Mouse (Mus musculus) forebrain, embryonic 12.5 days (tissue): Measurements from ENCODE around the gene Cer1. TPM values are rescaled to one million over a fixed set of nuclear protein-coding genes. Genes with fewer than 3 reads are reported as not detected.

Experiments
- ATAC-seq: fragments of 200-750 bp; cut with Nextera tagmentation; 2 replicates; pipeline ENCODE4 v1.8.0; 2017; ENCODE audit warnings: moderate TSS enrichment; ENCODE audit not compliant: low FRiP score
- H3K27ac ChIP-seq: fragments of 300-500 bp; sonication (generic); 2 replicates; pipeline ENCODE4 v1.5.1; 2016; ENCODE audit warnings: mild to moderate bottlenecking
- H3K27me3 ChIP-seq: fragments of 300-500 bp; sonication (generic); 2 replicates; pipeline ENCODE4 v1.6.1; 2016; ENCODE audit warnings: mild to moderate bottlenecking
- H3K36me3 ChIP-seq: fragments of 300-500 bp; sonication (generic); replicated peaks from 2 replicates; pipeline ENCODE4 v1.6.1; 2016; ENCODE audit warnings: mild to moderate bottlenecking
- H3K4me1 ChIP-seq: fragments of 300-500 bp; sonication (generic); 2 replicates; pipeline ENCODE4 v1.6.1; 2016
- H3K4me2 ChIP-seq: fragments of 300-500 bp; sonication (generic); 2 replicates; pipeline ENCODE4 v1.6.1; 2016; ENCODE audit warnings: mild to moderate bottlenecking, moderate library complexity
- H3K4me3 ChIP-seq: fragments of 300-500 bp; sonication (generic); replicated peaks from 2 replicates; pipeline ENCODE4 v1.5.1; 2016; ENCODE audit warnings: mild to moderate bottlenecking
- H3K9ac ChIP-seq: fragments of 300-500 bp; sonication (generic); 2 replicates; pipeline ENCODE4 v1.6.1; 2016; ENCODE audit warnings: mild to moderate bottlenecking
- H3K9me3 ChIP-seq: fragments of 300-500 bp; sonication (generic); 2 replicates; pipeline ENCODE4 v1.6.1; 2016
- WGBS: fragments of 180-500 bp; shearing (Covaris S2); methylation state at CpG from one replicate; pipeline ENCODE4 v1.1.7; 2016; 5-methylcytosine and 5-hydroxymethylcytosine counted together
- polyA plus RNA-seq: library from polyadenylated mRNA; unstranded; fragments of >200 nt; fragmentation: Nextera tagmentation; extraction: Ambion mirVana; gene quantifications from 2 replicates; pipeline ENCODE4 v1.2.1, GENCODE M21; 2016

Gene Cer1
- polyA plus RNA-seq, 1 experiment from 2014 or later, result not detected

DNA sequence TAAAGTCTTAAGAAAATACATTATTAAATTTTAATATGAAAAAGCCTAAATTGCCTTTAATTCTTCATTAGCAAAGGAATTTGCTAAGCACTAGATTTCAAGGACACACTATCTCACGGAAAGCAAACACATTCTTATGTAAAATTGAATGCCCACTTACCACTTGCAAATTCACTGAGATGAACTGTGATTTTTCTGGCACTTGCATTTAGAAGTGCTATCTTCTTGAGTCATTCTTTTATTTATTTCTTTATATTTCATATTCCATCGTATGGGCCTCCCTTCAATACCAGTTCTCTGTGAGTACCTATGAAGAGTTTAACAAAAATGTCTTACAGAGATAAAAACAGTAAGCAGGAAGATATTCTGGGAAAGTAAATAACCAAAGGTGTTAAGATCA, 31.1 kb downstream of the Cer1 start:
- Histone ChIP-seq H3K36me3 (no peaks in the 10 kb centered on the region), H3K4me2 (no peak overlapping the region), H3K4me1 (peaks cover 13% of the 10 kb centered on the region), H3K9me3 (no peaks in the 10 kb centered on the region), H3K9ac (no peak overlapping the region), H3K27ac (no peak overlapping the region), H3K4me3 (no peak overlapping the region), H3K27me3 (no peaks in the 10 kb centered on the region)
- no peak for ATAC-seq
- 79% methylated on average over 2 of the region's 2 CpGs for WGBS

DNA sequence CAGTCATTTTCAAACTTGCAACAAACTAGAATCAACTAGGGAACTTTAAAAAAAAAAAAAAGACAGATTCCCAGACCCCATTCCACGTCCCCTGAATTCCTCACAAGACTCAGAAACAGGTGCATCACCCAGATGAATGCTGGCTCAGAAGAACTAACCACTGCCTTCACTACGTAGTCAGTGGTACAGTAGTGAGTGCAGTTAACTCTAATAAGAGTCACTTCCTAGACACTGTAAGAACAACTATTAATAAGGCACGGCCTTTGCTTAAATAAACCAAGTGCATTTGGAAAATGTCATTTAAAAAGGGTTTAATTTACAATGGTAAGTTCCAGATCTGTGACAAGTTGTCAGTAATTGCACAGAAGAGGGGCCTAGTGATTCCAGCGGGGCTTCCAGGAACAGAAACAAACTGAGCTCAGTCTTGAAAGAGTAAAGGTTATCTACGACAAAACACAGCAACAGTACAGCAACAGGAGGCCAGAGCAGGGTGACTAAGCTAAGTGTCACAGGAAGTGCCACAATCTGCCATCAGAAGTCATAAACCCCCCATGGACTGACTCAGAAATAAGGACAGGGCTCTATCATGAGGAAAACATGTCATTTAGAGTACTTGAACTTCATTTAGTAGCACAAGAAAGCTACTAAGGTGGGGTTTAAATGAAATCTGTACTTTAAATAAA, 36.3 kb downstream of the Cer1 start:
- Histone ChIP-seq H3K27me3 (no peaks in the 10 kb centered on the region), H3K9ac (no peak overlapping the region), H3K4me2 (no peak overlapping the region), H3K36me3 (peaks cover 6% of the 10 kb centered on the region), H3K4me1 (no peaks in the 10 kb centered on the region), H3K27ac (no peak overlapping the region), H3K9me3 (no peaks in the 10 kb centered on the region), H3K4me3 (no peak overlapping the region)
- 54% methylated on average over 5 of the region's 5 CpGs for WGBS
- no peak for ATAC-seq

DNA sequence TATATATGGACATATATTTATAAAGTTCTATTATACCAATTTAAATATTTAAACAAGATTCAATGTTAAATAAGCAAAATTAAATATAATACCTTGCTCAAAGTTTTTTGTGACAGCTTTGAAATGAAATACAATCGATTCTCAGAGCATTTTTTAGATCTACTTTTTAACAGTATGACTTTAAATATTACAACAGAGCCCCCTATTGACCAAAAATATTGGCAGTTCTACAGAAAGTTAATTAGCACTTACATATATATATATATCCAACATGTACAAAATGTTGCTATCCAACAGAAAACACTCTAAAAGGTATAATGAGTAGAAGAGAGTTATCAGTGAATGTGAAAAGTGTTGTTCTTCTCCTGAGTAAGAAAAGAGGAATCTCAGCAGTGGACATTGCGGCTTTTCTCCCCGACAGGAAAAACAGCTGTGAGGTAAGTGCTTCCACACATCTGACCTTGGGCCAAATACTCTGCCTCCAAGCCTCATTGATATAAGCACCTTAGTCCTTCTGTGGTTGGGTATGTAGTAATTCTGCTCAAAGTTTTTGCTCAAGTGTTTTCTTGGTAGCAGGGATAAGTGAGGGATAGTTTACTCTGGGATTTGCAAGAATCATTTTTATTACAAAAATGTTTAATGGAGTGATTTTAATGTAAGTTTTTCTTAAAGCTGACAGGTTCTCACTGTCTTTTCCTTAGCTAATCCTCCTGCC, 47.3 kb downstream of the Cer1 start:
- Histone ChIP-seq H3K27ac (no peak overlapping the region), H3K9ac (no peak overlapping the region), H3K4me3 (no peak overlapping the region), H3K4me2 (no peak overlapping the region), H3K36me3 (peaks cover 32% of the 10 kb centered on the region), H3K4me1 (no peaks in the 10 kb centered on the region), H3K27me3 (no peaks in the 10 kb centered on the region), H3K9me3 (no peaks in the 10 kb centered on the region)
- ATAC-seq, result no peak
- WGBS, result 88% methylated on average over 3 of the region's 3 CpGs

Other genes starting within 250 kb of the Cer1 start
- 88.6 and 103 TPM in 2 replicates for gene Nfib, start 179.4 kb downstream of the Cer1 start, polyA plus RNA-seq
- 22.1 and 22.6 TPM in 2 replicates for gene Zdhhc21, start 25.2 kb downstream of the Cer1 start, polyA plus RNA-seq
- gene Frem1, start 167.2 kb upstream of the Cer1 start, polyA plus RNA-seq, result 4.1 and 5.0 TPM in 2 replicates